Mouse (Mus musculus) adrenal gland (tissue): Measurements from ENCODE around the gene Cd70.
"Not testable (repeated sequence)": the region's sequence is repeated elsewhere in the genome, so short reads cannot be mapped to it uniquely, and the experiment has no call there.

Experiments
- intact Hi-C: fragments of 180-260 bp; cut with DNase I; formaldehyde crosslinking; loops from one replicate; pipeline ENCODE4 v1.15.1; 2025

The Cd70 gene

GRCm38 (mm10) chr17:57135635-57136034 is 13.9 kb downstream of the Cd70 start:
- intact Hi-C loops, result no loop called here

- intact Hi-C loops, result no loop called here
Observed at GRCm38 (mm10) chr17:57134693-57135092, 14.9 kb downstream of the Cd70 start.

DNA sequence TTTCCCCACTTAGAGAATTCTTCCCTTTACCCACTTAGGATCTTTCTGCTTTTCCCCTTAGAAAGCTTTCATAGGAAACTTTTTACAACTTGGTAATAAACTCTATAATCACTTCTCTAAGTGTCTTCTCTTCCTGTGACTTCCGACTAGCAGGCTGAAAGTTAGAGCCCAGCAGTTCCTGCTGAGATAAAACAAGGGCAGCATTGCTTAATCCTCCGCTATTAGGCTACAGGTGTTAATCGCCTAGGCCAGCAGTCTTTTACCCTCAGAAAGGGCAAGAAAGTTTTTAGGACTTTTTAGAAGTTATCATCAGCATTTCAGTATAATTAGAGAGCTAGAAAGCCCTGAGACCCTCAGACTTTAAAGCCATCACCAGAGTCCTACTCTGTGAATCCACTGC is 15.6 kb downstream of the Cd70 start:
- intact Hi-C loops, result not testable (repeated sequence)

- intact Hi-C loops, result no loop called here
Observed at GRCm38 (mm10) chr17:57131793-57132192, 17.8 kb downstream of the Cd70 start.

DNA sequence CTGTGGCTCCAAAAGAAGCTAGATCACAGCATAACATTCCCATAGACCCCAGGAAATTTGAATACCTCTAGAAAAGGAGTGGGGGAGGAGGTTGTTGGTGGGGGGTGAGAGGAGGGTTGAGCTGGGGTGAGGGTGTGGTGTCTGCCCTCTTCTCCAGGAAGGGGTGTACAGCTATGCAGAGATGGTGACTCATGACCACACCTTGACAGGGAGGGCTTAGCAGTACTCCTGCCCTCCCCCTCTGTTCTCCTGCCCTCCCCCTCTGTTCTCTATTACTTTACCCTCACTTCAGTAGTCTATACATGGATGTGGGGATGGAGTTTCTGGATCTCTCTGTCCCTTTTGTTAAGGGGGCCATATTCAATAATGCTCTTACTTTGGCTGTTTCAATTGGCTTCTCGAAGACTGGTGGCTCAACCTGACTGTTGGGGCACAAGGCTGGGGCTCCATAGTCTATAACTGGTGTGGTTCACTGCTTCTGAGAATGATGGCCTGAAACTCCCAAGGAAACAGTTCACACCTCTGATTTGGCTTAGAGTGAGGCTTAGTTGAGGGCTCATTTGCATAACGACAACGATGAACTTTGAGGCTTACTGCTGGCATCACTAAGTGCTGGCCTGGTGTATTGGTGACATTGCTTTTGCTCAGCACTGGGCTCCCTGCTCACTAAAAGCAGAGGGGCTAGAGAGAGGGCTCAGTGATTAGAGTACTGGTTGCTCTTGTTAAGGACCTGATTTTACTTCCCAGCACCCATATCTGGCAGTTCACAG is 23.5 kb downstream of the Cd70 start:
- intact Hi-C loops, result no loop called here

DNA sequence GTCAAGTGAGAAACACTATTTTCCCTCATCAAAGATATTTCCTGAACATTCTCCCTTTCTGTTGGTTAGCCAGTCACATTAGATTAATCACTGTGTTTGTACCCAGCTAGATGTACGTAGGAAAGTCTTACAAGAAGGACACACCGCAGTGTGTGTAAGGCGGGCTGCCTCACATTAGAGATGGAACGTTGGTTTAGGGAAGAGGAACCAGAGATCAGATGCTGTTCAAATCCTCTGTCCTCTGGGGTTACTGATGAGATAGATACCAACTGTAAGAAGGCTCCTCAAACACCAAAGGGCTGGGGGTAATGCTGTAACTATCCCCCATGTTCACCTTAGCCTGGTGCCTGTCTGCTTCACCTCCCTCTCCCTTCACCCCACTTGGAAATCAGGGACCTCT is 24.8 kb downstream of the Cd70 start:
- intact Hi-C loops, result no loop called here

GRCm38 (mm10) chr17:57123192-57124118 is 26.1 kb downstream of the Cd70 start:
- intact Hi-C loops, result no loop called here

DNA sequence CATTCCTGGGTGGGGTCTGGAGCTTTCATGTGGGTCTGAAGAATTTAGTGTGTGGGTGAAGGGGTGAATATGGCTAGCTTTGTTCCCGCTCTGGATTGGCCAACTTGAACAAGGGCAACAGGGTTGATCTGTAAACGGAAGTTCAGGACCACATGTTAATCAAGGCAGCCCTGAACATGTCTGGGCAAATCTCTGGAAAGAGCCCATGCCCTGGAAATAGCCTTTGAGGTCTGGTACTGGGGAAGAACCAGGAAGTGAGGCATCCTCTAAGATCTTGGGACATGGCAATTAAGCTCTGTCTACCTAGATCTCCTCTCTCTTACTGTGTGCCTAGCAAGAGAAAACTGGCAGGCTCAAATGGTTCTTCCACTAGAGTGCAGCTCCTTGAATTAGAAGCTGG is 27.7 kb downstream of the Cd70 start:
- intact Hi-C loops, result no loop called here

DNA sequence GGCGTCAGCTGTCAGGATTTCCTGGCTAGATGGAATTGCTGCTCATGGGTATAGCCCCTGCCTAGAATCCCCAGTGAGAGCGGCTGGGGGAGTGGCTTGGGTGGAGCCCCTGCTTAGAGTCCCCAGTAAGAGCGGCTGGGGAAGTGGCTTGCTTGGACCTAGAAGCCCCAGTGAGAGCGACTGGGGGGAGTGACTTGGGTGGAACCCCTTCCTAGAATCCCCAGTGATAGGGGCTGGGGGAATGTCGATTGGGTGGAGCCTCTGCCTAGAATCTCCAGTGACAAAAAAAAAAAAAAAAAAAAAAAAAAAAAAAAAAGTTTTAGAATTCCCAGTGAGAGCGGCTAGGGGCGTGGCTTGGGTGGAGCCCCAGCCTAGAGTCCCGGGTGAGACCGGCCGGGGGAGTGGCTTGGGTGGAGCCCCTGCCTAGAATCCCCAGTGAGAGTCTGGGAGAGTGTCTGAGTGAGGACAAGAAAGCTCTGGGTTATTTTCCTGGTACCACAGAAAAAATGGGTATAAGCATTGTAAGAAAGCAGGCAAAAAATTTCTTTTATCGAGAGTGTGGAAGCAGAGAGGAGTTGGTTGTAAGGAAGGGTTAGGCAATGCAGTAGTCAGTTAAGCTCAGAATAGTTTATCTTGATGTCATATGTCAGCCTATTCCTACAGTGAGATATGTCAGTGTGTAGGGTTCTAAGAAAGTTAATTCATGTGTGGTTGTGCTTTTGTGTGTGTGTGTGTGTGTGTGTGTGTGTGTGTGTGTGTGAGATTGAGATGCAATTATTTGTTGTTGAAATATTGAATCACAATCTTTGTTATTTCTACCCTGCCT is 30.8 kb downstream of the Cd70 start:
- intact Hi-C loops, result no loop called here

- intact Hi-C loops, result no loop called here
Observed at GRCm38 (mm10) chr17:57116801-57117200, 32.8 kb downstream of the Cd70 start.

GRCm38 (mm10) chr17:57112768-57113474 is 36.7 kb downstream of the Cd70 start:
- intact Hi-C loops, result no loop called here

GRCm38 (mm10) chr17:57110005-57110404 is 39.6 kb downstream of the Cd70 start:
- intact Hi-C loops, result no loop called here

GRCm38 (mm10) chr17:57108666-57109171 is 40.9 kb downstream of the Cd70 start:
- intact Hi-C loops, result no loop called here

DNA sequence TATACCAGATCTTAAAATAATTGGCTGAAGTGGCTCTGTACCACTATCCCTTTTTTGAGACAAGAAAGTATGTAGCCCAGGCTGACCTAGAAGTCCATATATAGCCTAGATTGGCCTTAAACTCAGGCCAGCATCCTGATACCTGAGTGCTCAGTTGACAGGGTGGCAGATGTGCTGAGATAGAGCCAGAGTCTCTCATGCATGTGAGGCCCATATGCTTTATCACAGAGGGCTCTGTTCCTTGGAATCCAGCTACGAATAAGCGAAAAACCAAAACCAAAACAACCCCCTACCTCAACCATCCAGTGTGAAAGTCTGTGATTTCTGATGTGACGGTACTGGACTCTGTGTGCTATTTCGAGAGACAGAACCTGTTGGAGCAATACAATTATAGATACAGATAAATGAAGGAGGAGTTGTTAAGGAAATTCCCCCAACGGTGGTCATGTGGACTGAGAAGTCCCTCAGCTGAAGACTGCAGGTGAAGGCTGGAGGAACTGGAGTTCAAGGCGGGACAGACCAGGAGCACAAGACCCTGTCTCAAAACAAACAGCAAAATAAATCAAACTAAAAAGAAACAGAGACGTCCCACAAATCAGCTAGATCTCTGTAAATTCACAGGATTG is 41.4 kb downstream of the Cd70 start:
- intact Hi-C loops, result no loop called here

DNA sequence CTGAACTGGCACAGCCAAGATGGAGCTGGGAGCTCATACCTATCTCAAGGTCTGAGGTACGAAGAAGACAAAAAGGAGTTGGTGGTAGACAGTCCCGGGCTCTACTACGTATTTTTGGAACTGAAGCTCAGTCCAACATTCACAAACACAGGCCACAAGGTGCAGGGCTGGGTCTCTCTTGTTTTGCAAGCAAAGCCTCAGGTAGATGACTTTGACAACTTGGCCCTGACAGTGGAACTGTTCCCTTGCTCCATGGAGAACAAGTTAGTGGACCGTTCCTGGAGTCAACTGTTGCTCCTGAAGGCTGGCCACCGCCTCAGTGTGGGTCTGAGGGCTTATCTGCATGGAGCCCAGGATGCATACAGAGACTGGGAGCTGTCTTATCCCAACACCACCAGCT is 42.5 kb downstream of the Cd70 start:
- intact Hi-C loops, result no loop called here

- intact Hi-C loops, result no loop called here
Observed at GRCm38 (mm10) chr17:57106035-57106368, 43.6 kb downstream of the Cd70 start.

DNA sequence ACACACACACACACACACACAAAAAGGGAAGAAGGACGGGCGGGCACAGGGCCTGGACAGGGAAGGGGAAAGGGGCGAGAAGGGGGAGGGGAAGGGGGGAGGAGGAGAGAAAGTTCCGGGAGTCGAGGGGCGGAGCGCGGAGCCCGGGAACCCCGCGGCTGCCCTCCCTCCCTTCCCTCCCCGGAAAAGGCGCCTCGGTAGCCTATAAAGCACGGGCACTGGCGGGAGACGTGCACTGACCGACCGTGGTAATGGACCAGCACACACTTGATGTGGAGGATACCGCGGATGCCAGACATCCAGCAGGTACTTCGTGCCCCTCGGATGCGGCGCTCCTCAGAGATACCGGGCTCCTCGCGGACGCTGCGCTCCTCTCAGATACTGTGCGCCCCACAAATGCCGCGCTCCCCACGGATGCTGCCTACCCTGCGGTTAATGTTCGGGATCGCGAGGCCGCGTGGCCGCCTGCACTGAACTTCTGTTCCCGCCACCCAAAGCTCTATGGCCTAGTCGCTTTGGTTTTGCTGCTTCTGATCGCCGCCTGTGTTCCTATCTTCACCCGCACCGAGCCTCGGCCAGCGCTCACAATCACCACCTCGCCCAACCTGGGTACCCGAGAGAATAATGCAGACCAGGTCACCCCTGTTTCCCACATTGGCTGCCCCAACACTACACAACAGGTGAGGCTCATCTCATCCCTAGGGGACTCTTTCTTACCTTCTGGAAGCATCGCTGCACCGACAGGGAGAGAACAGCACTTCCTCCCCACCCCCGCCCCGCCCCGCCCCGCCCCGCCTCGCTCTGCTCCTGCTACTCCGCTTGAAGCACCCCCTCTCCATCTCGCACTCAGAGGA is 44.2 kb downstream of the Cd70 start, which contains the start of gene Tnfsf9:
TSS of gene Tnfsf9 (plus strand) at position 145 of the 854 bp plus-strand sequence.
- intact Hi-C loops, result no loop called here

DNA sequence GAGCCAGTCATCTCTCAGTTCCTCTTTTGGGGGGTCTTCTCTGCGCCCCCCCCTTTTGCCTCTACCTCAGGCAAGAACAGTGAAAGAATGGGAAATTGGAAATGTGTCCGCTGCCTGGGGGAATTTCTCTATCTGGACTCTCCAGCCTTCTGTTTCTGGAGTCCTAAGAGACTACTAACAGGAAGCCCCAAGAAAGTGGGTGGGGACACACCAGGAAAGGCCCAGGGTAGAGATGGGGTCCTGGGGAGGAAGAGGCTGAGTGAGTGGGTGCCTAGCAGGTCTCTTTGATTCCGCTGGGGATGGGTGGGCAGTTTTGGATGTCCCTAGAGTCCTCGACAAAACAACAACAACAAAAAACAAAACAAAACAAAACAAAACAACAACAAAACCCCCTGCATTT is 45.1 kb downstream of the Cd70 start:
- intact Hi-C loops, result no loop called here

- intact Hi-C loops, result no loop called here
Observed at GRCm38 (mm10) chr17:57102276-57102675, 47.3 kb downstream of the Cd70 start.
